Mouse (Mus musculus) ES-E14 (cell line): ENCODE measurements at regions not wholly inside any gene's neighbourhood (a gene's known extent, or its start where the extent isn't known, plus 50 kb on each side); places are given as distances from the start of the nearest gene placed in this dataset.

ENCODE experiments used
- DNase-seq: peaks from one replicate; pipeline ENCODE4 v3.0.0-alpha.2; 2013; ENCODE audit warnings: low read depth, low spot score
- H3K27ac ChIP-seq: 2 replicates; pipeline ENCODE4 v1.5.1; 2012; ENCODE audit warnings: low read depth, mild to moderate bottlenecking, low read length, moderate library complexity, mixed read lengths; ENCODE audit not compliant: poor library complexity, insufficient read depth, severe bottlenecking
- H3K36me3 ChIP-seq: 2 replicates; pipeline ENCODE4 v1.6.1; 2012; ENCODE audit warnings: mild to moderate bottlenecking, low read length, moderate library complexity, mixed read lengths; ENCODE audit not compliant: control insufficient read depth, poor library complexity, insufficient read depth, severe bottlenecking
- H3K4me1 ChIP-seq, 2 experiments: fragments of 150-350 bp in 1 of 2; sonication (generic) in 1 of 2; 2 replicates each; pipeline ENCODE4 v1.6.1; 2012; ENCODE audit warnings: low read length in 2 of 2, mild to moderate bottlenecking in 1 of 2, mixed read lengths in 1 of 2; ENCODE audit not compliant: control insufficient read depth in 2 of 2, insufficient read depth in 2 of 2, poor library complexity in 1 of 2
- H3K4me3 ChIP-seq, 2 experiments: fragments of 150-350 bp in 1 of 2; sonication (generic) in 1 of 2; 2 replicates each; pipeline ENCODE4 v1.5.1; 2012; ENCODE audit warnings: low read length in 2 of 2, low read depth in 1 of 2, mild to moderate bottlenecking in 1 of 2, mixed read lengths in 1 of 2; ENCODE audit not compliant: insufficient read depth in 1 of 2, poor library complexity in 1 of 2, severe bottlenecking in 1 of 2
- H3K9ac ChIP-seq: 2 replicates; pipeline ENCODE4 v1.6.1; 2012; ENCODE audit warnings: low read depth, mild to moderate bottlenecking, low read length, mixed read lengths; ENCODE audit not compliant: poor library complexity, insufficient read depth, severe bottlenecking
- H3K9me3 ChIP-seq: fragments of 150-350 bp; sonication (generic); 2 replicates; pipeline ENCODE4 v1.6.1; 2012; ENCODE audit warnings: low read depth, mild to moderate bottlenecking, low read length; ENCODE audit not compliant: control insufficient read depth, insufficient read depth
- CHD2 ChIP-seq: IDR thresholded peaks from 2 replicates; pipeline ENCODE4 v1.6.1; 2014; ENCODE audit warnings: mild to moderate bottlenecking, low read depth, low read length, inconsistent platforms
- HCFC1 ChIP-seq: IDR thresholded peaks from 2 replicates; pipeline ENCODE4 v1.6.1; 2012; ENCODE audit warnings: low read length, inconsistent platforms, borderline replicate concordance; ENCODE audit not compliant: insufficient read depth
- MAFK ChIP-seq: IDR thresholded peaks from 2 replicates; pipeline ENCODE4 v1.6.1; 2014; ENCODE audit warnings: mild to moderate bottlenecking, low read depth, low read length, inconsistent platforms; ENCODE audit not compliant: insufficient read depth
- ZC3H11A ChIP-seq: IDR thresholded peaks from 2 replicates; pipeline ENCODE4 v1.6.1; 2012; ENCODE audit warnings: low read depth, mild to moderate bottlenecking, inconsistent platforms, low read length, borderline replicate concordance
- ZNF384 ChIP-seq: IDR thresholded peaks from 2 replicates; pipeline ENCODE4 v1.6.1; 2012; ENCODE audit warnings: low read depth, low read length, inconsistent platforms
- in situ Hi-C, 2 experiments: fragments of 600-800 bp; cut with MboI; formaldehyde crosslinking; loops; one replicate each; pipeline ENCODE4 v1.15.1; 2025; ENCODE audit warnings: low sequenced_read_pairs in 2 of 2, inconsistent platforms in 1 of 2; ENCODE audit not compliant: unreplicated experiment in 2 of 2

DNA sequence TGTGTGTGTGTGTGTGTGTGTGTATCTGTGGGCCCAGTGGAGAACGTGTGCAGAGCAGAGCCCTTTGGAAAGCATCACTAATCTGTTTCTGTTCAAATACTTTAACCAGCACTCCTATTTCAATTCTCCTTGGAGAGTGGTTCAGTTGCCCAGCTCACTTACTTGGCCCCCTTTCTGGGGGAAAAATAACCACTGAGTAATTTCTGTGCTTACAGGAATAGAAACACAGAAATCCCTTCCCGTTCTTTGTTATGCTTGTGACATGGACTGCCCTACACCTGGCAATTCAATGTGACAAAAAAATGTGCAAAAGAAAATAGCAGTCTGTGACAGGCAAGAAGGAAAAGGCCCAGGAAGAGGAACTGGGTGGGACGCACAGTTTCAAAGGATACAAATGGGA, 249.7 kb downstream of the Btg1 start:
- Histone ChIP-seq H3K27ac (no peak overlapping the region), H3K9me3 (no peaks in the 10 kb centered on the region), H3K9ac (no peak overlapping the region), H3K36me3 (no peaks in the 10 kb centered on the region), H3K4me3 (no peak overlapping the region), H3K4me1 (no peaks in the 10 kb centered on the region)
- DNase-seq = no peak
- no peak for TF ChIP-seq ZC3H11A
- TF ChIP-seq MAFK = no peak
- no peak for TF ChIP-seq CHD2
- TF ChIP-seq HCFC1 = no peak
- TF ChIP-seq ZNF384 = no peak
- in situ Hi-C loops = no loop called here

DNA sequence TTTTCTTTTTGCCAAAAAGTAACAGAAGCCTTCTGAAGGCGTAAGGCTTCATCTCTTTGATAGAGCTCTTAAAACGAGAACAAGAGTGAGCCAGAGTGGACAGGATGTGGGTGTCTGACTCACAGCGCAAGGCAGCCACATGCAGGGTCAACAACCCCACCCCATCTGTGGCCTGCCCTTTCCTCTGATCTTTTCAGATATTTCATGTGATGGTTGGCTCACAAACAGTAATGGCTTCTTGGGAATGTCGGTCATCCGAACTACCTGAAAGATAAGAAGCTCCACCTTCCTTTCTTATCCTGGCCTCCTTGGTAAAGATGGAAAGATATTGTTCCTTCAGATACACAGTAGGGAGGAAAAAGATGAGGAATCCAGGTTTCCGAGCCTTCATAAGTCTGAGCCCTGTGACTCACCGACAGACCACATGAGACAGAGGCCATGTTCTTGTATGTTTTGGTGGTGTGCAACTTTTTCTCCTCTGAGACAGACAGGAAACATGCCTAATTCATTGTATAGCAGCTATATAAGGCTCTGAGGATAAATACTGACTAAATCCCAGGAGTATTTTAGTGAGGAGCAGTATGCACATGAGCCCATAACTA, 254.9 kb downstream of the Btg1 start:
- Histone ChIP-seq H3K9ac (no peak overlapping the region), H3K36me3 (no peaks in the 10 kb centered on the region), H3K9me3 (no peaks in the 10 kb centered on the region), H3K4me1 (no peaks in the 10 kb centered on the region), H3K4me3 (no peak overlapping the region), H3K27ac (no peak overlapping the region)
- TF ChIP-seq ZC3H11A = no peak
- TF ChIP-seq CHD2 = no peak
- TF ChIP-seq MAFK = no peak
- TF ChIP-seq ZNF384 = no peak
- no peak for TF ChIP-seq HCFC1
- no peak for DNase-seq
- in situ Hi-C loops = no loop called here

DNA sequence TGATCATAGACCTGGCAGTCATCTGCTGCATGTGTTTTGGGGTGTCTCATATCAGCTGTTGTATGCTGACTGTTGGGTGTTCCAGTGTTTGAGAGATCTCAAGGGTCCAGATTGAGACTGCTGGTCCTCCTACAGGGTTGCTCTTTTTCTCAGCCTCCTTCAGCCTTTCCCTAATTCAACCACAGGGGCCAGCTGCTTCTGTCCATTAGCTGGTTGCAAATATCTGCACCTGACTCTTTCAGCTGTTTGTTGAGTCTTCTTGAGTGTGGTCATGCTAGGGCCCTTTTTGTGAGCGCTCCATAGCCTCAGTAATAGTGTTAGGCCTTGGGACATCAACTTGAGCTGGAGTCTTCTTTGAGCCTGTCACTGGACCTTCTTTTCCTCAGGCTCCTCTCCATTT, 257.8 kb downstream of the Btg1 start:
- Histone ChIP-seq H3K4me3 (no peak overlapping the region), H3K9ac (no peak overlapping the region), H3K36me3 (no peaks in the 10 kb centered on the region), H3K9me3 (no peaks in the 10 kb centered on the region), H3K27ac (no peak overlapping the region), H3K4me1 (no peaks in the 10 kb centered on the region)
- no peak for DNase-seq
- in situ Hi-C loops = no loop called here
- no peak for TF ChIP-seq HCFC1
- TF ChIP-seq ZC3H11A = no peak
- TF ChIP-seq CHD2 = no peak
- TF ChIP-seq MAFK = no peak
- no peak for TF ChIP-seq ZNF384

DNA sequence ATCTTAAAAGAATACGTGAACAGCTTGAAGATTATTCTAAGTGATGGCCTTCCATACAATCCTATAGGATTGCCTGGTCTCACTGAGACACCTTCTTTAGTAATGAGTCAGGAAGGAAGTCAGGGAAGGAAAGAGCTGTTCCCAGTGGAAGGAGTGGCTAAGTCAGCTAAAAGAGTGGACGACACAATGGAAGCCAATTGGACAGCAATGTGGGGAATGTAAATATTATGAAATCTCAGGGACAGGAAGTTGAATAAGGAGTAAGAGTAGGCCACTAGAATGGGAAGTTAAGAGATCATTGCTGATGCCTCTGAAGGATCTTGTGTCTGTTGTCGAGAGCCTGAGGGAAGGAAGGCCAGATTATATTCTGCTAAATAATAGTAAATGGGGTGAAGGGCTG, 258.9 kb downstream of the Btg1 start:
- H3K9ac ChIP-seq = no peak overlapping the region
- no peak overlapping the region for H3K27ac ChIP-seq
- H3K9me3 ChIP-seq = no peaks in the 10 kb centered on the region
- H3K4me3 ChIP-seq = no peak overlapping the region
- TF ChIP-seq ZC3H11A = no peak
- TF ChIP-seq ZNF384 = no peak
- TF ChIP-seq CHD2 = no peak
- no peak for TF ChIP-seq HCFC1
- TF ChIP-seq MAFK = no peak
- no peak for DNase-seq
- H3K4me1 ChIP-seq = no peaks in the 10 kb centered on the region
- H3K36me3 ChIP-seq = no peaks in the 10 kb centered on the region
- in situ Hi-C loops = no loop called here

- Histone ChIP-seq H3K4me1 (no peaks in the 10 kb centered on the region), H3K9me3 (no peaks in the 10 kb centered on the region), H3K9ac (no peak overlapping the region), H3K36me3 (no peaks in the 10 kb centered on the region), H3K27ac (no peak overlapping the region), H3K4me3 (no peak overlapping the region)
- DNase-seq = no peak
- in situ Hi-C loops = no loop called here
- TF ChIP-seq ZNF384 (no peak), ZC3H11A (no peak), MAFK (no peak), HCFC1 (no peak), CHD2 (no peak)
These were observed 262.6 kb downstream of the Btg1 start for GRCm38 (mm10) chr10:96879425-96879824.
